Mouse (Mus musculus) forebrain, embryonic 16.5 days (tissue): ENCODE data around the gene Zbtb20. TPM values are rescaled to one million over a fixed set of nuclear protein-coding genes. Genes with fewer than 3 reads are reported as not detected.
"Not testable (repeated sequence)": the region's sequence is repeated elsewhere in the genome, so short reads cannot be mapped to it uniquely, and the experiment has no call there.

Experiments
- ATAC-seq: fragments of 200-750 bp; cut with Nextera tagmentation; 2 replicates; pipeline ENCODE4 v1.8.0; 2017; ENCODE audit warnings: mild to moderate bottlenecking, moderate library complexity
- H3K27ac ChIP-seq: fragments of 300-500 bp; sonication (generic); 2 replicates; pipeline ENCODE4 v1.5.1; 2014; ENCODE audit warnings: low read length, control low read depth
- H3K27me3 ChIP-seq: fragments of 300-500 bp; sonication (generic); replicated peaks from 2 replicates; pipeline ENCODE4 v1.6.1; 2014; ENCODE audit warnings: low read length; ENCODE audit not compliant: control insufficient read depth, insufficient read depth
- H3K36me3 ChIP-seq: fragments of 300-500 bp; sonication (generic); 2 replicates; pipeline ENCODE4 v1.6.1; 2014; ENCODE audit not compliant: control insufficient read depth, insufficient read depth
- H3K4me1 ChIP-seq: fragments of 300-500 bp; sonication (generic); replicated peaks from 2 replicates; pipeline ENCODE4 v1.6.1; 2014; ENCODE audit warnings: low read length; ENCODE audit not compliant: control insufficient read depth, insufficient read depth
- H3K4me2 ChIP-seq: fragments of 300-500 bp; sonication (generic); 2 replicates; pipeline ENCODE4 v1.6.1; 2014; ENCODE audit warnings: mild to moderate bottlenecking, low read length, control low read depth
- H3K4me3 ChIP-seq: fragments of 300-500 bp; sonication (generic); replicated peaks from 2 replicates; pipeline ENCODE4 v1.5.1; 2014; ENCODE audit warnings: mild to moderate bottlenecking, low read length, control low read depth
- H3K9ac ChIP-seq: fragments of 300-500 bp; sonication (generic); replicated peaks from 2 replicates; pipeline ENCODE4 v1.6.1; 2014; ENCODE audit warnings: low read depth, low read length, control low read depth
- H3K9me3 ChIP-seq: fragments of 300-500 bp; sonication (generic); 2 replicates; pipeline ENCODE4 v1.6.1; 2016; ENCODE audit warnings: low read length; ENCODE audit not compliant: control insufficient read depth
- WGBS: fragments of 180-500 bp; shearing (Covaris S2); extraction: QIAGEN DNeasy Blood & Tissue Kit; methylation state at CpG from one replicate; pipeline ENCODE4 v1.1.7; 2014; 5-methylcytosine and 5-hydroxymethylcytosine counted together
- polyA plus RNA-seq: library from polyadenylated mRNA; unstranded; fragments of >200 nt; fragmentation: Nextera tagmentation; extraction: Ambion mirVana; gene quantifications from 2 replicates; pipeline ENCODE4 v1.2.1, GENCODE M21; 2015

Zbtb20 gene
- polyA plus RNA-seq, 1 experiment from 2014 or later: 126 TPM

DNA sequence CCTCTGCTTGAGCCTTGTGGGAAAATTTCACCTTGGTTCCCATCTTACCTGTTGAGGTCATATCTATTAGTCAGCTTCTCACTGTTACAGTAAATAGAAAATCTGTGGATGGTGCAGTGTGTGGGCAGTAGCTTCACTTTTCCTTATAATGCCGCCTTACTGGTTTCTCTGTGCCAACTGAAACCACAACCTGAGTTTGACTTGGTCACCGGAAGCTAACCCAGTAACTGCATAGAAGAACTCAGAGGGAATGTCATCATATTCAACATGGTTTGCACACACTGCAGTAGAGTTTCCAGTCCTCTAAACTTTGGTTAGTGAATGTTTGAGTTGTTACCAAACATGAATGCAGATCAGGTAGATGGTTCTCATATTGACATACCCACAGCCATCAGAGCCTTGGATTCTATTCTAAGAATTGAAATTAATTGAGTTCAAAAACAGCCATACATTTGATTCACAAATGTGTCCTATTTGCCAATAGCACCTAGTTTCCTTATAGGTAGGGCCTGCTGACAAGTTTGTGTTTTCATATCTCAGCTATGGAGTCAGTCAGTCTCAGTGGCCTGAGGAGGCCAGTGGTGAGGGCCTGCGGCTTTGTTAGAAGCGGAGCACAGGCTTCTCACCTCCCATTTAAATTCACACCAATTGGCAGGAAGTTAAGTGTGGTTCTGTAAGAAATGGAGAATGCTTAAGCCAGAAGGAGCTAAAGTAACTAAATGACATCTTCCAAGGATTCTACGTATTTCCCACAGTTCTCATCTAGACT lies 44.5 kb downstream of the Zbtb20 start:
- H3K36me3 ChIP-seq: no peaks in the 10 kb centered on the region
- no peak overlapping the region for H3K4me2 ChIP-seq
- no peaks in the 10 kb centered on the region for H3K9me3 ChIP-seq
- H3K27ac ChIP-seq: no peak overlapping the region
- H3K4me1 ChIP-seq: peaks cover 5% of the 10 kb centered on the region; the same call in 1 of the 2 replicates
- 79% methylated on average over 5 of the region's 5 CpGs for WGBS
- H3K9ac ChIP-seq: no peak overlapping the region
- H3K4me3 ChIP-seq: no peak overlapping the region
- no peak for ATAC-seq
- no peaks in the 10 kb centered on the region for H3K27me3 ChIP-seq

DNA sequence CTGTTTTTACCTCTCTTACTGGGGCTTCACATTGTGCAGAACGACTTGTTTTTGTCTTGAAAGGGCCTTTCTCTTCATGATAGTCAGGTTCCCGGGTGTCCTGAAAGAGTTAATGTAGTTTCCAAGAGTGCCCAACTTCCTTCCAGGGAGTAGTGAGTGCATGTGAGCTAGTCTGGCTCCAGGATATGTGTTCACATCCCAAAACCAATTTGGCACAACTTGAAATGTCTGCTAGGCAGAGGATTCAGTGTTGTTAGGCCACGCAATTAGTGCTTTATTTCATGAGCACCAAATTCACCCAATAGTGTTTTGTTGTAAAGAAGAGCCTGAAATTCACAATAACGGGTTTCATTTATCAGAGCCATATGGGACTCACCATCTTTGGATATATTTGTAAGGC lies 45.8 kb downstream of the Zbtb20 start:
- peak; percentile 80 for ATAC-seq
- no peaks in the 10 kb centered on the region for H3K9me3 ChIP-seq
- no peak overlapping the region for H3K4me3 ChIP-seq
- no peaks in the 10 kb centered on the region for H3K27me3 ChIP-seq
- 0 out of 2 replicates have a peak overlapping the region, but pooled peaks have one; percentile 6 for H3K27ac ChIP-seq
- H3K36me3 ChIP-seq: no peaks in the 10 kb centered on the region
- 33% methylated on average over 4 of the region's 4 CpGs for WGBS
- no peak overlapping the region for H3K9ac ChIP-seq
- no peak overlapping the region for H3K4me2 ChIP-seq
- H3K4me1 ChIP-seq: peaks cover 5% of the 10 kb centered on the region; the same call in 1 of the 2 replicates

DNA sequence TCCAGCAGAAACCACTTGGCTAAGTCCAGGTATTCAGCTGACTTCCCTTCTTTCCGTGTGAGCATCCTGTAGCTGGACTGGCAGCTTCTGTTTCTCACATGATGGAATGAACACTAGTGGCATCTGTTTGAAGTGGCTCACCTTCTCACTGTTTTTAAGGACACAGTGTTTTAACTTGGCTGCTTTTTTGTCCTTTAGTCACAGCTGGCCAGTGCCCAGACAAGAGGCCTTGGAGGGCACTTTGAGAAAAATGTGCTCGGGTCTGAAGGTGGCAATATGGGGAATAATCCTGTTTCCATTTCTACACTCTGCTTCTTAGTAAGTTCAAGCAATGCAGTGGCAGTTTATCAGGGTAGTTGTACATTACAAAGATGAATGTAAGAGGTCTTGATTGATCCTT lies 62.5 kb downstream of the Zbtb20 start:
- no peaks in the 10 kb centered on the region for H3K9me3 ChIP-seq
- no peaks in the 10 kb centered on the region for H3K36me3 ChIP-seq
- H3K4me2 ChIP-seq: no peak overlapping the region
- H3K4me1 ChIP-seq: no peaks in the 10 kb centered on the region
- H3K27me3 ChIP-seq: no peaks in the 10 kb centered on the region
- no peak for ATAC-seq
- H3K4me3 ChIP-seq: no peak overlapping the region
- H3K27ac ChIP-seq: no peak overlapping the region
- 66% methylated on average over 2 of the region's 2 CpGs for WGBS
- no peak overlapping the region for H3K9ac ChIP-seq

DNA sequence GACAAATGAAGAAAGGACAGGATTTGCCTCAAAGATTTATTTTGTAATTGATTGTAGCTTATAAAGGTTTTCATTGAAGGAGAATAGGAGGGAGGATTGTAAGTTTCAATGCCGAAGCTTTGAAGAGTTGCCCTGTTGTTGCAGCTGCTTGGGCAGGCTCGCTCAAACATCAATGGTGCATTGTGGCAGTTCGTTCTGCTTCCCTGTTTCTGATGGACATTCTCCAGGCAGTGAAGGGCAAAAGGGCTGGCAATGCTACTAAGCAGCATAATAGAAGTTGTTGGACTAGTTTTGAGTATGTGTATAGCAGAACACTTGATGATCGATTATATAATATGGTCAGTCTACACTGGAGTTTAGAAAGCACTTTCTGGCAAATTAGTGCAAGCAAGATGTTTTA lies 71.3 kb downstream of the Zbtb20 start:
- no peaks in the 10 kb centered on the region for H3K36me3 ChIP-seq
- no peak overlapping the region for H3K4me2 ChIP-seq
- H3K4me3 ChIP-seq: no peak overlapping the region
- no peaks in the 10 kb centered on the region for H3K9me3 ChIP-seq
- ATAC-seq: no peak
- no peak overlapping the region for H3K9ac ChIP-seq
- no peak overlapping the region for H3K27ac ChIP-seq
- 9% methylated on average over 4 of the region's 4 CpGs for WGBS
- H3K4me1 ChIP-seq: peaks cover 3% of the 10 kb centered on the region; the same call in 1 of the 2 replicates
- no peaks in the 10 kb centered on the region for H3K27me3 ChIP-seq

DNA sequence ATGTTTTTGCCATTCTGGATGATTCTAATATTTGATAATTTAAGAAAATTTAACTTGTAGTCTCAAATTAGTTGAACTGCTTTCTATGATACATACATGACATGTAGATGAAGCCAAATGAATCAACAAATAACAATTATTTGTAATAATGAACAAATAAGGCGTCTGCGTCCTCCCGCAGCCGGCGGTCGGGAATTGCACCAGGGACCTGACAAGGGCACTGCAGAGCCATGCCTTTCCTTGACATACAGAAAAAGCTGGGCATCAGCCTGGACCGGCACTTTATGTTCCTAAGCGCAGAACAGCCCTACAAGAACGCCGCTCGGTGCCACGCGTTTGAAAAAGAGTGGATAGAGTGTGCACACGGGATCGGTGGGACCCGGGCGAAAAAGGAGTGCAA lies 79.7 kb downstream of the Zbtb20 start:
- not testable (repeated sequence) for H3K36me3 ChIP-seq, H3K9me3 ChIP-seq, ATAC-seq, H3K9ac ChIP-seq, H3K4me1 ChIP-seq, H3K4me3 ChIP-seq, H3K27me3 ChIP-seq, H3K4me2 ChIP-seq, H3K27ac ChIP-seq
- WGBS: 96% methylated on average over 17 of the region's 17 CpGs

DNA sequence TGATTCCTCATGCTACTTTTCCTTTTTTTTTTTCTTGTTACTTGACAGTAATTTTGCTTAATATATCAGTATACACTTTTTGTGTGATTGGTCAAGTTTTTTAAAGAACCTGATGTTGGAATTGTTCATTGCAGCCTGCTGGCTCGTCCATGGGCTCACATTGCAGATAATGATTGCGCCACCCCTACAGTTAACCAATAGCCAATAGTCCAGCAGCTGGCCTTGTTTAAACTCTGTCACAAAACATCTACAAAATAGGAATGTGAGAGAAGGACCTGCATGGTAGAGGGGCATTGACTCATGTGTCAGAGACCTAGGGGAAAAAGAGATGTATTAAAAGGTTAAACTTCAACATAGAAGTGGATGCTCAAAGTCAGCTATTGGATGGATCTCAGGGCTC lies 97.2 kb downstream of the Zbtb20 start:
- no peak overlapping the region for H3K4me3 ChIP-seq
- 93% methylated on average over 2 of the region's 2 CpGs for WGBS
- no peaks in the 10 kb centered on the region for H3K36me3 ChIP-seq
- no peaks in the 10 kb centered on the region for H3K27me3 ChIP-seq
- ATAC-seq: no peak
- no peak overlapping the region for H3K27ac ChIP-seq
- H3K4me2 ChIP-seq: no peak overlapping the region
- no peaks in the 10 kb centered on the region for H3K9me3 ChIP-seq
- no peaks in the 10 kb centered on the region for H3K4me1 ChIP-seq
- no peak overlapping the region for H3K9ac ChIP-seq

DNA sequence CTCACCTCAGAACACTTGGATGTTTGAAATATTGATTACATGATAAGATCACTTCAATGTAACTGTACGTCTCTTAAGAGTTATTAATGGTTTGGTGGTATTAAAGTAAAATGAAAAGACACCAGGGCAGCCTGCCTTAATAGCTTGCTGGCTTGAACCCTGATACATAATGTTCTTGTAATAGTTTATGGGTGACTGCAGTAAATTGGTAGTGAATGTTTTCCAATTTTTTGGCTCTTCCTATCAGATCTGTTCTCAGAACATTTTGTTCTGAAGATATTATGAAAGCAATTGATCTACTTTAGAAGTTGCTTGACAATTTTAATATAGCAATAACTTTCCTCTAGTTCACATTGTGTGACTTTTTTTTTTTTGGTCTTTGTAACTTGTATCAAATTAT lies 123.2 kb downstream of the Zbtb20 start:
- Histone ChIP-seq H3K27me3 (no peaks in the 10 kb centered on the region), H3K27ac (no peak overlapping the region), H3K4me1 (no peaks in the 10 kb centered on the region), H3K9me3 (no peaks in the 10 kb centered on the region), H3K9ac (no peak overlapping the region), H3K4me2 (no peak overlapping the region), H3K4me3 (no peak overlapping the region), H3K36me3 (no peaks in the 10 kb centered on the region)
- ATAC-seq: no peak
- 79% methylated on average over 1 of the region's 1 CpGs for WGBS

DNA sequence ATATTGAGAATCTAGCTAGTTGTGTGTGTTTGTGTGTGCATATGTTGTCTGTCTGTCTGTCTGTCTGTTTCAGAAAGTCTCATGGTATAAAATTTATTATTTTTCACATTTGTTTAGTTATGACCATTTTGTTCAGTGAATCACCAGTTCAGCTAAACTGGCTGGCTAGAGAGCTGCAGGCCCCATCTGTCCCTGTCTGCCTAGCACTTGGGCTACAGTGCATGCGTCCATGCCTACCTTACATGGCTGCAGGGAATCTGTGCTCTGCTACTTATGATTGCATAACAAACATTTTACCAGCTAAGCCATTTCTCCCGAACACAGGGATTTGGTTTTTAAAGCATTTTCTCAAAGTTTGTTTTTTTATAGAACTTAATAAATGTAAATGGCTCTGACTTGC lies 150.7 kb downstream of the Zbtb20 start:
- Histone ChIP-seq H3K4me2 (no peak overlapping the region), H3K4me3 (no peak overlapping the region), H3K36me3 (no peaks in the 10 kb centered on the region), H3K27me3 (no peaks in the 10 kb centered on the region), H3K4me1 (no peaks in the 10 kb centered on the region; the same call in 1 of the 2 replicates), H3K9me3 (no peaks in the 10 kb centered on the region), H3K9ac (no peak overlapping the region), H3K27ac (no peak overlapping the region)
- 81% methylated on average over 2 of the region's 2 CpGs for WGBS
- no peak for ATAC-seq

DNA sequence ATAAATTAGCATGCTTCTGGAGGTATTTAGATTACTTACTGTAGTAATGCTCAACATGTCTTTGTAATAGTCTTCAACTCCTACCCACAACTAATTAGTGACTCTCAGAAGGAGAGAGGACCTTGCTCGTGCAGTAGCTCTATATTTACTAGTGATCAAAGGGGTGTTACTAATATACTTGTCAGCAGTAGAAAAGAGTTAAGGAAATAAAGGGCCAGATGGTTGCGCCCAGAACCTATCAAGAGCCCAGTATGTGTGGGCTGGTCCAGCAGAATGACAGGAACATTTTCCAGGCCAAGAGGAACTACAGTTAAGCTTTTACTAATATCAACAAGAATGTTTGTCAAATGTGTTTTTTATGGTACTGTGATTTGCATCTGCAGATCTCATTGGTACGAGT lies 153.6 kb downstream of the Zbtb20 start:
- Histone ChIP-seq H3K36me3 (no peaks in the 10 kb centered on the region), H3K4me3 (no peak overlapping the region), H3K4me1 (no peaks in the 10 kb centered on the region; the same call in 1 of the 2 replicates), H3K9ac (no peak overlapping the region), H3K27ac (no peak overlapping the region), H3K27me3 (no peaks in the 10 kb centered on the region), H3K9me3 (no peaks in the 10 kb centered on the region), H3K4me2 (no peak overlapping the region)
- 20% methylated on average over 3 of the region's 3 CpGs for WGBS
- peak; percentile 69; the same call in 1 of the 2 replicates for ATAC-seq
